Mouse (Mus musculus) monocyte, adult 5-6 weeks (primary cell): ENCODE results near the gene Morc4. TPM values are rescaled to one million over a fixed set of nuclear protein-coding genes. Genes with fewer than 3 reads are reported as not detected.

Experiments used
- ATAC-seq: fragments of 153-309, 156-312 bp; replicated peaks from 2 replicates; pipeline ENCODE4 v1.8.0; 2017; ENCODE audit warnings: mild to moderate bottlenecking; ENCODE audit not compliant: low TSS enrichment, insufficient number of reproducible peaks, severe bottlenecking, poor library complexity, low FRiP score
- total RNA-seq: library from RNA; stranded (forward); fragments of 200-1000, 200-491, 200-594 nt; gene quantifications from 3 replicates; pipeline ENCODE4 v1.2.3, GENCODE M21; 2017

The Morc4 gene
- total RNA-seq, 1 experiment from 2014 or later: not detected

DNA sequence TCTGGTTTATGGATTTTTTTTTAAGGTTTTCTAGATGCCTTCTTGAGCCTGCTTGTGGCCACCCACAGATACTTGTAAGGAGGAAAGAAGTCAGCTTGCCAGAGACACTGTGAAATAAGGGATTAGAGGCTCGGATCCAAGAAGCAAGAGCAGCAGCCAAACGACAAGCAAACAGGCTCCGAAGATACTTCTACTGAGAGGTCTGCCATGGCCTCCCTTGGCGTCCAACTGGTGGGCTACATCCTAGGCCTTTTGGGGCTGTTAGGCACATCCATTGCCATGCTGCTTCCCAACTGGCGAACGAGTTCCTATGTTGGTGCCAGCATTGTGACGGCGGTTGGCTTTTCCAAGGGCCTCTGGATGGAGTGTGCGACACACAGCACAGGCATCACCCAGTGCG, 63.0 kb downstream of the Morc4 start:
- no peak for ATAC-seq

DNA sequence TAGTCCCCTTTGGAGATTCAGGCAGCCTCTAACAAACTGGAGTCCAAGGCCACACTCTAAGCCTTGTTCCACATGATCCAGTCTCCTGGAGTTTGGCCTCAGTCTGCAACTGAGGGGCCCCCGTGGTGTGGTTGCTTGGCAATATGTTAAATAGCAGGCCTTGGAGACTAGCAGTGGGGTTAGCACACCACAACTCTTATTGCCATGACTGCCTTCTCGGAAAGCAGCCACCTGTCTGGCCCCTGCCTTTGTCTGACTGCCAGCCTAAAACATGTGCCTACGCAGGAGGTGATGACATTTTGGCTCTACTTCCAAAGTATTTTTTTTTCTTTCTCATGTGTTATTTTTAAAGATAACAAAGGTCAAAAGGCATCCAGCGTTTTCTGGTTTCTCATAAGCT, 63.4 kb downstream of the Morc4 start:
- ATAC-seq: no peak

DNA sequence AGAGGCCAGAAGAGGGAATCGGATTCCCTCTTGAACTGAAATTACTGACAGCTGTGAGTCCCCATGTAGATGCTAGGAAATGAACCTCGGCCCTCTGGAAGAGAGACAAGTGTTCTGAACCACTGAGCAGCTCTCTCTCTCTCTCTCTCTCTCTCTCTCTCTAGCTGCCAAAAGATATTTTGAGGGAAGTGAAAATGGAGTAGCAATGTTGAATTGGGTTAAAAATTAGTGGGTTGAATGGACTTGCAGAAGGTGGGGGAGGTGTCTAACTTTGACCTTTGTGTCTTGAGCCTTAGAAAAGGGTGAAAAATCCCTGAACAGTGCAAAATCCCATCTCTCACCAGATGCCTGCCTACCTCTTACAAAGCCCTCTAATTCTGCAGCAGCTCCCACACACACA, 64.1 kb downstream of the Morc4 start:
- ATAC-seq: no peak

DNA sequence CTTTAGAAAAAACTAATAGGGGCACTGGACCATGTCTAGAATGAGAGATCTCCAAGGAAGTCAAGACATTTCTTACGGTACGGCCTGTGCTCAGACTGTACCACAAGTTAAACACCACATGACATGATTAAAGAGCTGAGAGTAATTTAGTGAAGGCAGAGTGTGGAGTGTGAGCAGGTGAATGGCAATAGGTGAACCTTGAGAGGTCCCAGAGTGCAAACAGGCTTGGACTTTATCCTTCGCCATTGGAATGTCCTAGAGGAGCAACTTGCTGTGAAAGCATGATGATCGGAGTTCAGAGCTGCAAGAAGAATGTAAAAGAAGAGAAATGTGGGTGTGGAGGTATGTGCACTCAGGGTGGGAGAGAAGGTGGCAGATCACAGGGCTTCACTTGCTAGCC, 65.6 kb downstream of the Morc4 start:
- no peak for ATAC-seq

DNA sequence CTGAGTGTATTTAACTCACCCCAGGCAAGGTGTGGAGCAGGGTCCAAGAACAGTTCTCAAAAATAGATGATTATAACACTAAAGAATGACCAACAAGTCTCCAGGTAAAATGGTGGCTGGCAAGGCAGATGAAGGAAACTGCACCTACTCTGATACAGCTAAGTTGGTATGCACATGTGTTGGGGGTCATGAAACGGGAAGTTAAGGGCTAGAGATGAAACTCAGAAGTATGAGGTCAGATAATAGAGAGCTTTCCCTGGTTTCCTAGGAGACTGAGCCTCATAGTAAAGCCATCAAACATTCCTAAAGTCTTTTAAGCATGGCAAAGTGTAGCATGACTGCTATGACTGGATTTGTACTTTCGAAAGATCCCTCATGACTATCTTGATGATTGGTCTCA, 68.4 kb downstream of the Morc4 start:
- ATAC-seq: no peak

DNA sequence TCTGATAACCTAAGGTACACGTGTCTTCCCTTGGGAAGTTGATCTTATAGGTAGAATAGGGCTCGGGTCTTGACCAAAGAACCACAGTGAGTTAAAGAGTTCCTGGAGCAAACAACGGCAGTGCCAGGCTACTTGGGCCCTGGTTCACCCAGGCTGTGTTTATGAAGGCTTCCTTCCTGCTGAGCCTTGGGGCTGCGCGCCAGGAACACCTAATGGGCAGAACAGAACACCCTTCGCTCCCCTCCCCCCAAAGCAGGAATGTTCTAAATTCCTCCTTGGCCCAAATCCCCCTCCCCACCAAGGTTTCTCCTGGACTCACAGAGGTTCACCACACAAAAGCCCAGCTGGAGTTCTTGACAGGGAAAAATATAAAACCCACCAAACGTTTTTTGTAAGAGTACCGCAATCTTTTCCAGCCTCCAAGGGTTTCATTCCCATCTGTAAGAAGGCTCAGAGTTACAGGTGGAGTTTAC, 71.0 kb downstream of the Morc4 start, which contains the start of gene Cldn2:
TSS of gene Cldn2 (plus strand) at position 423 of the 473 bp plus-strand sequence.
- no peak for ATAC-seq

DNA sequence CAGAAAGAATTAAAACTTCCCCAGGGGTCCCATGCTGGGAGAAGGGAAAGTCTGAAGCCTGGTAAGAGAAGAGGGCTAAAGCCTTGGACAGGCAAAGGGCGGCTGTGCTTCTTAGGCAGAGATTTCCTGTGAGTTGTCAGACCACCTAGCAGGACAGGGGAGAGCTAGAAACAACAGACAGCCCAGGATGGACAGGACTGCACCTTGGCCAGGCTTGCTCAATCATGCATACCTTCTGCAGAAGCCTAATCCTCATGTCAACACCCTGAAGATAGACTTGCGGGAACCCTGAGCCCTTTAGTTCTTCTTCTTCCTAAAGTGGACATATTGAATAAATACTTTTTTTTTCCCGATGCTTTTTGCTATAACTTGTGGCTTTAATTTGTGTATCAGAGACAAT, 71.5 kb downstream of the Morc4 start:
- ATAC-seq: no peak

DNA sequence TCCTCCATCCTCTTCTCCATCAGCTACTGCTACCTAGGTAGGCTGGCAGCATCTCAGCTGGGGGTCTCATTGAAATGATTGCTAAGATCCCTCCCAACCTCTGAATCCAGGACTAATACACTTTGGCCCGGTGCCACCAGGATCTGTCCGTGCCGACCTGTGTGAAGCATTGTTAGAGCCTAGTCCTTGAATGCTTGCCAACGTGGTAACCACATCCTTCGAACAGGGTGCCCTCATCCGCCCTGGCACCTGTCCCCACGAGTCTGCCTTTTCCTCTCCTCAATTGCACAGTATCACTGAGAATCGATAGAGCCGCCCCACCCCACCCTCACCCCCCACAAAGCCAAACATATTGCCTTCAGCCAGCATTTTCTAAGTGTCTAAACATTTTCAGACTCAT, 73.6 kb downstream of the Morc4 start:
- no peak for ATAC-seq

DNA sequence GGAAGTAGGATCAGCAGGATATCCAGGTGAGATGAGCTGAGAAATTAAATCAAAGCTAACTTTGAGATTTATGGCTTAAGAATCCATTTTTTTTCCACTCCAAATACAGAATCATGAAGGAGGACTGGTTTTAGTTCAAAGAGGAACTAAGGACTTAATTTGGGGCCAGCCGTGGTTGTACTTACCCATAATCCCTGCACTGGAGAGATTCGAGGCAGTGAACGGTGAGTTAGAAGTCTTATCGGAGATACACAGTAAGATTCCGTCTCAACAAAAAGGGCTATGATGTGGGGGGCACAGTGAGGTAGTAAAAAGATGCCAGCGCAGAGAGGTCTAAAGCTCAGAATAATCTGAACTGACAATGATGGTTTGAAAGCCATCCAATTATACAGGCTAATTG, 75.4 kb downstream of the Morc4 start:
- no peak for ATAC-seq

DNA sequence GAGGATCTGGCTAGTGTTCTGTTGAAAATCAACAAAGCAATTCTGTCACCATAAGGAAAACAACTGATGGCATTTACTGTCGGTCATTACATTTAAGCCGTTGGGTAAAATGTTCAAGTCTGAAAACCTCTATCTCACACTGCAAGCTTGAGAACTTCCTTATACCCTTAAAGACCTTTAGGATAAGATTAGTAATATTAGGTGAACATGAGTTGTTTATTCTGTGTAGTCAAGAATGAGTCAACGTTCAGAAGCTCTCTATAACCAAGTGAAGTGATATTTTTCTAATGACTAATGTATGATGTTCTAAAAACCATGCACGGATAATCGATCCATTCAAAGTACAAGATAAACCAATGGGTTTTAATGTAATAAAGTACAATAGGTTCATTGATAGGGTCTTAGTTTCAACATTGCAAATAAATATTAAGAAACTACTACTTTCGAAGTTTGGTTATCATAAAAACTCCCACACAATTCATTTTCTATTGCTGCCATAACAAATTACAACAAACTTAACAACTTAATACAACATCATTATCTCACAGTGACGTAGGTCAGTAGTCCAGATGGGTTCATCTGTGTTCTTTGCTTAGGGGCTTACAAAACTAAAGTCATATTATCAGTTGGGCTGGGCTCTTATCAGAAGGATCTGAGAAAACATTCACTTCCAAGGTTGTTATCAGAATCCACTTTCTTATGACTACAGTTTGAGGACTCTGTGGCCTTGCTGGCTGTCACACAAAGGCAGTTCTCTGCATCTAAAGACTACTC, 77.2 kb downstream of the Morc4 start:
- no peak for ATAC-seq

DNA sequence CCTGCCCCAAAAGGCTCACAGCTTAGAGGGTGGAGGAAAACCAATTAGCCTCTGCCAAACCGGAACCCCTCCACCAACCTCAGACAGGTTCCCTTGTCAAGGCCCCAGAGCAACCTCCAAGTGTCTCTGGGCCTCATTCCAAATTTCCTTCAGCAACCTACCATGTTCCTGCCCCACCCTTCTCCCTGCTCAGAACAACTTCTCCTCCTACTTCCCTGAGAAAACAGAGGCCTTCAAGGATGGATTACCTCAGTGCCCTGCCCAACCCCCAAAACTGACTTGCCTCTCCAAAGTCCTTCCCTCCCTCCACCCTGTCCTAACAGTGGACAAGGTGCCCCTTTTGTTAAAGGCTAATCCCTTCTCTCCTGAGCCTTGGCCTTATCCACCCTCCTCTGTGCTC, 85.7 kb downstream of the Morc4 start:
- ATAC-seq: no peak

DNA sequence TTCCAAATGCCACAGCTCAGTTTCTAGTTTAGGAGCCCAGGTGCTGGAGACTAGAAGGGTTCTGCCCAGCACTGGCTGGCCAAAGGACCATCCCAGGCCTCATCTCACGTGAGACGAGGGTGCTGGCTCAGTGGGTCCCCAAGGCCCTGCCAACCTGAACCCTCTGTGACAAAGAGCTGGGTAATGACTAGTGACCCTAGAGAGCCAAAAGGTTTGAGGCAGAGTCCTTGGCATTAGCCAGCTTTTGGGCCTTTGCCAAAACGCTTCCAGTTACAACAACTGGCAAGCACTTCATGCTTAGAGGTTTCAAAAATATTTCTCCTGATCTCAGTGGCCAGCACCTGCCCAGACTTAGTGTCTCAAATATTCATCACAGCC, 88.4 kb downstream of the Morc4 start:
- ATAC-seq: no peak

DNA sequence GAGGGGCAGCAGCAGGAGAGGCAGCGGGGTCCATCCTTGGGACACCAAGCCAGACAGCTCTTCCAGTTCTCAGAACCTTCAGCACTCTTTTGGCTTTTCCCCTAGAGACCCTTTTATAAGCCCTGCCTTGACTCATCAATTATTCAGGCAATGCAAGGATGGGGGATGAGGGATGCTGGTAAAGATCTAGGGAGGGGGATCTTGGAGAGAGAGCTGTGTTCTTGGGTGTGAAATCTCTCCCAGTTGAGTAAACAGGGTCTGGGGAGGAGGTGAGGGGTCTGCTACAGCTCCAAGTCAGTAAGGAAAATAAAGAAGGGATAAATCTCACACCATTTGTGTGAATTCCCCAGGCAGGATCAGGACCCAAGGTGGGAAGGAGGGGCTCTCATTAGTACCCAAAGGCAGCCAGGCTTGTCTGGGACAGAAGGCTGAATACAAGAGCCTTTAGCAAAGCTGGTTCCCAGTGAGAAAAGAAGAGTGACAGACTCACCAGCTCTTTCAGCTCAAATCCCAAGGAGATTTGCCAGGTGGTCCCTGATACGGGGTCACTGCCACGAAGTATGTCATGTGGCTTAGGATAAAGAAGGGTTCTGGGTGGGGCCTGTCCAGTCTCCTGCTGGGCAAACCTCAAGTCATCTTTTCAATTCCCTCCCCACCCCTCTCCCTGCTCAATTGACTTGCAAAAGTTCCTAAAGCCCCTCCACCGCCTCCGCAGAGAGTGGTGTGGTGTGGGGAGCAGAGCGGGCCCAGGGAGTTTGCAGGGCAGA, 89.0 kb downstream of the Morc4 start, which contains the start of gene Ripply1:
TSS of gene Ripply1 (minus strand) at position 76 of the 767 bp plus-strand sequence.
- ATAC-seq: no peak

DNA sequence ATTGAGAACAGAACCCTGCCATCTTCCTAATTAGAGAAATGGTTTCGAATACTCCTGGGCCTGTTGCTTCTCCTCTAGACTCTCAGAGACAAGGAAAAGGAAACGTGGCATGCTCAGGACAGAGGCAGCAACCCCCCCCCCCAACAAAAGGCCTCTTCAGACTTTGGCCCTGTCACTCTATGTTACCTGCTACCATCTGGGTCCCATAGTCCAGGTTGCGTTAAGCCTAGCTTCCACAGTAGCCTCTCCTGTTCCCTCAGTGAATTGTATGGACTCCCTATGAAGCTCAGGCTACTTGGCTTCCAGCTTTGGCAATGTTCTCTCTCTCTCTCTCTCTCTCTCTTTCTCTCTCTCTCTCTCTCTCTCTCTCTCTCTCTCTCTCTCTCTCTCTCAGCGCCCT, 89.9 kb downstream of the Morc4 start:
- no peak for ATAC-seq

DNA sequence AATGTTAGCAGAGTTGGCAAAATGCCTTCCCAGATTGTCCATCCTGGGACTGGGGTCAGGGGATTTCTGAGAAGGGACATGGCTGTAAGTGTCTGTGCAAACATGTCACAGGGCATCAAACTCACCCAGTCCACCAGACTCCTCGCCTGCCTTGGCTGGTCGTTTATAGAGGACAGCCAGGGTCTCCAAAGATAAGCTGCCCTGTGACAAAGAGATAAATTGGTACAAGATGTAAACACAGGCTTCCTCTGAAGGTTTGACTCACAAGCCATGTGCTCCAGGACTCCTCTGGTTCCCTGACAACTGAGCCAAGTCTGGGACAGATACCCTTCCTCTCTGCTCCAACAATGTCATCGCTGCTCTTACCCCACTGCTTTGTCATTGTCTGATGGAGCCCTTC, 90.5 kb downstream of the Morc4 start:
- ATAC-seq: no peak

DNA sequence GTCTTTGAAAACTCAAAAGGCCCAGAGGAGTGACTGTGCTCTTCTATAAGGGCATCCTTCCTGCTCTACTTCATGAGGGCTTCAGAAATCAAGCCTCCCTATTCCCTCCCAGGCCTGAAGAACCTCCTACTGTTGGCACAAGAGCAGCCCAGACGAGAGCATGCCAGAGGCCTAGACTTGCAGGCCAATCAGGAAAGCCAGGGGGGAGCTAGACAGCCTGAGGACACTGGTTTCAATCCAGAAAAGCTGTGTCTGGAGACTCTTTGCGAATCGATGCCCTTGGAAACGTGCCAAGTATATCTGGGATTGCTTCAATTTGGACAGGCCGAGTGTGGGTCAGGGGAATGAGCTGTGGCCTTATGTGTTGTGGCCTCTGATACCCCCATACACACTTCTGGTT, 92.1 kb downstream of the Morc4 start:
- no peak for ATAC-seq

DNA sequence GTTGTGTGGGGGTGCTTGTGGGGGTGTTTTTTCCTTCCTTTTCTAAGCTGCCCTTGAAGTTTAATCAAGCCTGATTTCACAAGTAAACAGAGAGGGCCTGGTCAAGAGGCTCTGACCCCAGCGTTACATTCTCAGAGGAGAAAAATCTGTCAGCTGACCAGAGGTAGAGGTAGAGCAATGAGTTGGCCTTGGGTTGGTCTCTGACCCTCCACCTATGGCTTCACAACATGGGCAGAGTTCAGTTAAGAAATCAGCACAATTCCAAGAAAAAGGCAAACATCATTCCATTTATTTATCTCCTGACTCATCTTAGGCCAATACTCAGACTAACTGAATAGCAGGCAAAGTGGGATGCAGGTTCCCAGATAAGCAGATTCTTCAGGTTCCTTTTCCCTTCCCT, 92.6 kb downstream of the Morc4 start:
- no peak for ATAC-seq

DNA sequence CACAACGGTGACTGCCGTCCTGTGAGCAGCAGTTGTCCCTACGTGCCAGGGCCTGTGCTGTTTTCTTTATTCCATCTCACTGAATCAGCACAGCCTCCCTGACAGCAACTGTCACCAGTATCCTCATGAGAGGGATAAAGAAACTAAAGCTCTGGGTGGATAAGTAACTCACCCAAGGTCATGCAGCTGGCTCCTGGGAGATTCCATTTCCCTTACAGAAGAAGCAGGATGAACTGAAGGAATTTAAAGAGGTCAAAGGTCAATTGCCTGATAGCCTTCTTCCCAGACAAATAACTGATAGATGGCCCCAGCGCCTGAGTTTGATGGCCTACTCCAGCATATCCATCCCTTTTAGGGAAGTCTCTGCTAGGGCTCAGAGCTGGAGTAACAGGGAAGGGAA, 94.1 kb downstream of the Morc4 start:
- no peak for ATAC-seq

DNA sequence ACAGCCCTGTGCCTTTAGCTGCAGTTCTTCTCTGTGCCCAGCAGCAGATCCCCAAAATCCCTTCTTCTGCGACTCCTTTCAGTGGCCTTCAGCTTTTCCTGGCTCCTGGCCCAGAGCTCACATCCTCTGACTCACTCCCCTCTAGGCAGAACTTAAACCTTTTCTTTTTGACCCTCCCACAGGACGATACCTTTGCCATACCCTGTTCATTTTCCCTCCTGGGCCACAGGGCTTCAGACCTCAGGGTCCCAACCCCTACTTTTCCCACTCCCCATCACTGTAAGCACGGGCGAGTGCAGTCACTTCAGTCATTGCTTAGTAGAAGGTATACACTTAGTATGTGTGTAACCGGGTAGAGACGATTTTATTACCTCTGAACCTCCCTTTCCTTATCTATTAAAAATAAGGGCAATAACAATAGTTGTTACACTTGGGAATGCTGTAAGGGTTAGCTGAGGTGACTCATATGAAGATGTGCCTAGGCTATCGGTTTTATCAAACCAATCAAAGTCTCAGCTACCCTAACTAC, 96.3 kb downstream of the Morc4 start:
- ATAC-seq: no peak
